Mouse (Mus musculus): ENCODE measurements at regions not wholly inside any gene's neighbourhood (a gene's known extent, or its start where the extent isn't known, plus 50 kb on each side); places are given as distances from the start of the nearest gene placed in this dataset.
"Not testable (repeated sequence)": the region's sequence is repeated elsewhere in the genome, so short reads cannot be mapped to it uniquely, and the experiment has no call there.

- DNase-seq (ENCODE audit: low spot score in 2 of 2), result no peak
Observed at GRCm38 (mm10) chr4:5590531-5590930, 797.4 kb upstream of the Impad1 start.

- no peak for DNase-seq (ENCODE audit: low spot score in 2 of 2)
Observed at GRCm38 (mm10) chr4:5587465-5587864, 794.3 kb upstream of the Impad1 start.

GRCm38 (mm10) chr4:5585205-5585604 lies 792.0 kb upstream of the Impad1 start:
- no peak for DNase-seq (ENCODE audit: low spot score in 2 of 2)

- peak; percentile 66 to 72 for DNase-seq (ENCODE audit: low spot score in 2 of 2)
Observed at GRCm38 (mm10) chr4:5583989-5584677, 791.0 kb upstream of the Impad1 start.

- DNase-seq (ENCODE audit: low spot score in 2 of 2), result no peak
Observed at GRCm38 (mm10) chr4:5568076-5568475, 774.9 kb upstream of the Impad1 start.

- DNase-seq (ENCODE audit: low spot score in 2 of 2), result peak; percentile 32 to 33
Observed at GRCm38 (mm10) chr4:5560001-5560657, 767.0 kb upstream of the Impad1 start.

- DNase-seq (ENCODE audit: low spot score in 2 of 2), result no peak
Observed at GRCm38 (mm10) chr4:5540155-5540554, 747.0 kb upstream of the Impad1 start.

GRCm38 (mm10) chr4:5530416-5530815 lies 737.3 kb upstream of the Impad1 start:
- no peak for DNase-seq (ENCODE audit: low spot score in 2 of 2)

- no peak for DNase-seq (ENCODE audit: low spot score in 2 of 2)
Observed at GRCm38 (mm10) chr4:5518522-5518921, 725.4 kb upstream of the Impad1 start.

- DNase-seq (ENCODE audit: low spot score in 2 of 2), result not testable (repeated sequence)
Observed at GRCm38 (mm10) chr4:5515426-5515825, 722.3 kb upstream of the Impad1 start.

- no peak for DNase-seq (ENCODE audit: low spot score in 2 of 2)
Observed at GRCm38 (mm10) chr4:5511743-5512142, 718.6 kb upstream of the Impad1 start.

GRCm38 (mm10) chr4:5509398-5509797 lies 716.2 kb upstream of the Impad1 start:
- no peak for DNase-seq (ENCODE audit: low spot score in 2 of 2)

- DNase-seq (ENCODE audit: low spot score in 2 of 2), result no peak
Observed at GRCm38 (mm10) chr4:5495012-5495411, 701.9 kb upstream of the Impad1 start.

GRCm38 (mm10) chr4:5494072-5495000 lies 701.2 kb upstream of the Impad1 start:
- no peak for DNase-seq (ENCODE audit: low spot score in 2 of 2)

- no peak for DNase-seq (ENCODE audit: low spot score in 2 of 2)
Observed at GRCm38 (mm10) chr4:5486786-5487185, 693.6 kb upstream of the Impad1 start.

GRCm38 (mm10) chr4:5471891-5472558 lies 678.9 kb upstream of the Impad1 start:
- DNase-seq (ENCODE audit: low spot score in 2 of 2), result no peak

GRCm38 (mm10) chr4:5459028-5459695 lies 666.0 kb upstream of the Impad1 start:
- no peak for DNase-seq (ENCODE audit: low spot score in 2 of 2)

GRCm38 (mm10) chr4:5450417-5450816 lies 657.3 kb upstream of the Impad1 start:
- DNase-seq (ENCODE audit: low spot score in 2 of 2), result no peak

GRCm38 (mm10) chr4:5441339-5442019 lies 648.3 kb upstream of the Impad1 start:
- no peak for DNase-seq (ENCODE audit: low spot score in 2 of 2)

- no peak for DNase-seq (ENCODE audit: low spot score in 2 of 2)
Observed at GRCm38 (mm10) chr4:5437076-5437475, 643.9 kb upstream of the Impad1 start.

Measured in heart, adult 9 months (tissue).